9 mouse cellular contexts compared by ENCODE assay signal in the genomic region with DNA sequence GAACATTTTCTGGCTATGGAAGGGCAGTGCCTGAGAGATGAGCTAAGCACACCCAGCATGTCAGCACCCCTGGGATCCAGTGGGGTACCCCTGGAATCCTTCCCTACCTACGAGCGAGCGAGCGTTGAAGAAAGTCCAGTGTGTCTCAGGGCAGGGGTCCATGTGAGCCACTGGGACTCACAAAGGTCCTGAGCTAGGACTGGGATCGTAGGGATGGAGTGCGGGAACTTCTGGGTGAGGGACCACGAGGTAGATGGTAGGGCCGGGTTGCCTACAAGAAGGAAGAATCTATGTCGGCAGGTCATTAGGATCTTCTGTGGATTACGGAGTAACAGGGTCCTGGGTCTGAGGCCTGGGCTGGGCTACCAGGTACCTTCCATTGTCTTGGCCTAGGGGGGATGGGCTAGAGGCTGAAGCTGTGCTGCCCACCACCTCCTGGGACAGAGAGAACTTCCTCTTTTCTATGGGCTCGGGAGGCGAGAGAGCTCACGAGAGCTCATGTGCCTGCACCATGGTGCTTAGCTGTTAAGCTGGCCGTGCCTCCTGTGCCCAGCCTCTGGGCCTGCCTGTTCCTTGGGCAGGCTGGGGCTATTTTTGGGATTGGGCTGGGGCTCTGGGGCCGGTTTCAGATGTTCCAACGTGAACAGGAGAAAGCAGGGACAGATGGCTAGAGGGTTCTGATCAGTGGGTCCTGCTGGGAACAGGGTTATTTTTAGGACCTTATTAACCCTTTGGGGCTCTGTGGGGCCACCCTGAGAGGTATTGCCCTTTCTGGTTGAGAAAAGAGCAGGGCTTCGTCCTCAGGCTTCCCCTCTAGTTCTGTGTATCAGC. TPM values are rescaled to one million over a fixed set of nuclear protein-coding genes. Genes with fewer than 3 reads are reported as not detected.
DNase-seq lines count a peak whose midpoint lies in the region; ATAC-seq and TF ChIP-seq lines count a peak whose summit lies in the region.
"Had no signal": no experiment of that assay in that cellular context is flagged by ENCODE, and none has a peak within 500 bp of the region (broad histone marks: within the 10 kb centered on the region; RNA-seq: fewer than 3 reads in every experiment).

No protein-coding gene starts in this region.

- H3K27ac ChIP-seq in forebrain, embryonic 12.5 days, result peak overlapping the region; percentile 31; the same call in 1 of the 2 replicates
- H3K27ac ChIP-seq in forebrain, embryonic 11.5 days (ENCODE audit: low read depth, low read length), result no peak overlapping the region
- H3K27ac ChIP-seq in heart, embryonic 16.5 days (ENCODE audit: low read length), result peak overlapping the region; percentile 98
- H3K27ac ChIP-seq in lung, postnatal 0 days (ENCODE audit: low read length), result peak overlapping the region; percentile 80

- 59% methylated on average over 17 of the region's 17 CpGs for WGBS in forebrain, embryonic 12.5 days
- 62% methylated on average over 17 of the region's 17 CpGs for WGBS in forebrain, embryonic 11.5 days
- 51% methylated on average over 17 of the region's 17 CpGs for WGBS in heart, embryonic 16.5 days
- WGBS in lung, postnatal 0 days, result 60% methylated on average over 17 of the region's 17 CpGs

- no peaks in the 10 kb centered on the region for H3K9me3 ChIP-seq in forebrain, embryonic 12.5 days
- no peaks in the 10 kb centered on the region for H3K9me3 ChIP-seq in forebrain, embryonic 11.5 days (ENCODE audit: control insufficient read depth, low read length)
- H3K9me3 ChIP-seq in heart, embryonic 16.5 days (replicated peaks; ENCODE audit: control insufficient read depth, low read length), result no peaks in the 10 kb centered on the region
- no peaks in the 10 kb centered on the region for H3K9me3 ChIP-seq in lung, postnatal 0 days (ENCODE audit: low read length)

- no peak for DNase-seq in forebrain, embryonic 11.5 days (ENCODE audit: low spot score)
- DNase-seq in thymus, postnatal 25 days, result peak; percentile 6
- no peak for DNase-seq in thymus, postnatal 0 days (ENCODE audit: low spot score)
- DNase-seq in lung, postnatal 0 days (ENCODE audit: low spot score), result no peak
- no peak for DNase-seq in frontal cortex, postnatal 14 days (ENCODE audit: low spot score in 2 of 2)

- no peak overlapping the region for H3K4me3 ChIP-seq in forebrain, embryonic 12.5 days (replicated peaks)
- no peak overlapping the region for H3K4me3 ChIP-seq in forebrain, embryonic 11.5 days (ENCODE audit: low read depth, low read length)
- H3K4me3 ChIP-seq in heart, embryonic 16.5 days (ENCODE audit: low read length), result no peak overlapping the region
- no peak overlapping the region for H3K4me3 ChIP-seq in lung, postnatal 0 days (ENCODE audit: low read depth, low read length)
- H3K4me3 ChIP-seq: erythroblast, embryonic 14.5 days had no signal

- no peak for ATAC-seq in forebrain, embryonic 12.5 days (ENCODE audit: low FRiP score)
- no peak for ATAC-seq in forebrain, embryonic 11.5 days (replicated peaks; ENCODE audit: low FRiP score)
- peak; percentile 53 for ATAC-seq in heart, embryonic 16.5 days (replicated peaks; ENCODE audit: extremely low read depth, insufficient read depth, low FRiP score)
- no peak for ATAC-seq in lung, postnatal 0 days
- ATAC-seq in CD4-positive, CD25-positive, alpha-beta regulatory T cell, adult 4 months, result no peak

- H3K4me1 ChIP-seq in forebrain, embryonic 12.5 days, result peaks cover 89% of the 10 kb centered on the region
- H3K4me1 ChIP-seq in forebrain, embryonic 11.5 days (replicated peaks; ENCODE audit: control insufficient read depth, insufficient read depth, low read length), result peaks cover 55% of the 10 kb centered on the region
- H3K4me1 ChIP-seq in heart, embryonic 16.5 days (ENCODE audit: control insufficient read depth, insufficient read depth, low read length), result peaks cover 99% of the 10 kb centered on the region
- peaks cover 85% of the 10 kb centered on the region for H3K4me1 ChIP-seq in lung, postnatal 0 days (ENCODE audit: insufficient read depth, low read depth, low read length)

- H3K9ac ChIP-seq in forebrain, embryonic 12.5 days, result 0 out of 2 replicates have a peak overlapping the region, but pooled peaks have one; percentile 17
- H3K9ac ChIP-seq in forebrain, embryonic 11.5 days (ENCODE audit: low read length), result no peak overlapping the region; the same call in 1 of the 2 replicates
- H3K9ac ChIP-seq in heart, embryonic 16.5 days (ENCODE audit: low read length), result peak overlapping the region; percentile 70
- H3K9ac ChIP-seq in lung, postnatal 0 days (replicated peaks; ENCODE audit: low read depth), result 0 out of 2 replicates have a peak overlapping the region, but pooled peaks have one; percentile 26

- TF ChIP-seq EP300 in lung, postnatal 0 days (IDR thresholded peaks at IDR 0.05), result no peak

- no peak overlapping the region for H3K4me2 ChIP-seq in forebrain, embryonic 12.5 days
- no peak overlapping the region for H3K4me2 ChIP-seq in forebrain, embryonic 11.5 days (ENCODE audit: low read depth, low read length, severe bottlenecking)
- peak overlapping the region; percentile 48 for H3K4me2 ChIP-seq in heart, embryonic 16.5 days (ENCODE audit: low read depth, low read length)
- no peak overlapping the region for H3K4me2 ChIP-seq in lung, postnatal 0 days (replicated peaks; ENCODE audit: low read depth, low read length)

- H3K27me3 ChIP-seq in forebrain, embryonic 12.5 days, result no peaks in the 10 kb centered on the region
- no peaks in the 10 kb centered on the region for H3K27me3 ChIP-seq in forebrain, embryonic 11.5 days (ENCODE audit: control insufficient read depth, insufficient read depth, low read length)
- H3K27me3 ChIP-seq in heart, embryonic 16.5 days (ENCODE audit: control insufficient read depth, insufficient read depth, low read length), result no peaks in the 10 kb centered on the region
- H3K27me3 ChIP-seq in lung, postnatal 0 days (replicated peaks; ENCODE audit: insufficient read depth, low read length), result no peaks in the 10 kb centered on the region

- H3K36me3 ChIP-seq in forebrain, embryonic 12.5 days (replicated peaks), result peaks cover 8% of the 10 kb centered on the region
- no peaks in the 10 kb centered on the region for H3K36me3 ChIP-seq in forebrain, embryonic 11.5 days (ENCODE audit: control insufficient read depth, insufficient read depth, low read length)
- H3K36me3 ChIP-seq in heart, embryonic 16.5 days (ENCODE audit: control insufficient read depth, insufficient read depth), result 0 out of 2 replicates have a peak, but pooled peaks cover 2% of the 10 kb centered on the region
- no peaks in the 10 kb centered on the region for H3K36me3 ChIP-seq in lung, postnatal 0 days (ENCODE audit: insufficient read depth, low read length)

- no peak for TF ChIP-seq CTCF in lung, postnatal 0 days (IDR thresholded peaks at IDR 0.05)

RNA-seq across cellular contexts. Expression of a gene that starts 10.2 kb away (rescaled TPM):
- polyA plus RNA-seq in forebrain, embryonic 12.5 days (2016; fragmentation: Nextera tagmentation; extraction: Ambion mirVana), result 10.6 and 10.7 TPM in 2 replicates
- 8.7 and 10.6 TPM in 2 replicates for polyA plus RNA-seq in forebrain, embryonic 11.5 days (2014; fragmentation: Nextera tagmentation; extraction: Ambion mirVana)
- polyA plus RNA-seq in thymus, postnatal 0 days (2015; fragmentation: Nextera tagmentation; extraction: Ambion mirVana), result 3.2 and 4.4 TPM in 2 replicates
- polyA plus RNA-seq in heart, embryonic 16.5 days (2015; fragmentation: Nextera tagmentation; extraction: Ambion mirVana), result 11.1 and 11.3 TPM in 2 replicates
- 10.7 and 12.3 TPM in 2 replicates for polyA plus RNA-seq in lung, postnatal 0 days (2015; fragmentation: Nextera tagmentation; extraction: Ambion mirVana)
- polyA plus RNA-seq in CD4-positive, CD25-positive, alpha-beta regulatory T cell, adult 4 months (2017; shearing (Covaris generic)), result 10 to 100 TPM; 13.3 to 17.6 TPM

RNA-seq across cellular contexts. Expression of a gene that starts 38.1 kb away (rescaled TPM):
- polyA plus RNA-seq in forebrain, embryonic 12.5 days (2016; fragmentation: Nextera tagmentation; extraction: Ambion mirVana), result 0.29 TPM in 1 of 2 replicates, not detected in the other
- polyA plus RNA-seq in forebrain, embryonic 11.5 days (2014; fragmentation: Nextera tagmentation; extraction: Ambion mirVana), result not detected in 2 replicates
- polyA plus RNA-seq in thymus, postnatal 0 days (2015; fragmentation: Nextera tagmentation; extraction: Ambion mirVana), result 0.69 and 1.5 TPM in 2 replicates
- 0.50 TPM in 1 of 2 replicates, not detected in the other for polyA plus RNA-seq in heart, embryonic 16.5 days (2015; fragmentation: Nextera tagmentation; extraction: Ambion mirVana)
- 2.2 and 2.3 TPM in 2 replicates for polyA plus RNA-seq in lung, postnatal 0 days (2015; fragmentation: Nextera tagmentation; extraction: Ambion mirVana)
- not detected for polyA plus RNA-seq in CD4-positive, CD25-positive, alpha-beta regulatory T cell, adult 4 months (2017; shearing (Covaris generic))
- polyA plus RNA-seq: erythroblast, embryonic 14.5 days had no signal

RNA-seq across cellular contexts. Expression of a gene that starts 51.9 kb away (rescaled TPM):
- not detected in 2 replicates for polyA plus RNA-seq in forebrain, embryonic 12.5 days (2016; fragmentation: Nextera tagmentation; extraction: Ambion mirVana)
- polyA plus RNA-seq in forebrain, embryonic 11.5 days (2014; fragmentation: Nextera tagmentation; extraction: Ambion mirVana), result not detected in 2 replicates
- not detected in 2 replicates for polyA plus RNA-seq in thymus, postnatal 0 days (2015; fragmentation: Nextera tagmentation; extraction: Ambion mirVana)
- polyA plus RNA-seq in heart, embryonic 16.5 days (2015; fragmentation: Nextera tagmentation; extraction: Ambion mirVana), result not detected in 2 replicates
- polyA plus RNA-seq in lung, postnatal 0 days (2015; fragmentation: Nextera tagmentation; extraction: Ambion mirVana), result not detected in 2 replicates
- polyA plus RNA-seq in CD4-positive, CD25-positive, alpha-beta regulatory T cell, adult 4 months (2017; shearing (Covaris generic)), result under 1 TPM in 1 of 2 experiments, not detected in 1; 0.43 TPM
- polyA plus RNA-seq: erythroblast, embryonic 14.5 days had no signal
